ENCODE assay signal across 23 mouse cellular contexts in genomic region chr5:131865200-131865599, GRCm38 (mm10).
DNase-seq lines count a peak whose midpoint lies in the region; ATAC-seq and TF ChIP-seq lines count a peak whose summit lies in the region.
"Had no signal": no experiment of that assay in that cellular context is flagged by ENCODE, and none has a peak within 500 bp of the region (broad histone marks: within the 10 kb centered on the region; RNA-seq: fewer than 3 reads in every experiment).

No protein-coding gene starts in this region.

- no peak for TF ChIP-seq CTCF in midbrain, postnatal 0 days (IDR thresholded peaks at IDR 0.05)

- WGBS in hindbrain, embryonic 14.5 days = 54% methylated on average over 5 of the region's 5 CpGs
- 48% methylated on average over 5 of the region's 5 CpGs for WGBS in hindbrain, embryonic 16.5 days
- 42% methylated on average over 5 of the region's 5 CpGs for WGBS in midbrain, postnatal 0 days
- WGBS in midbrain, embryonic 11.5 days = 79% methylated on average over 5 of the region's 5 CpGs
- WGBS in forebrain, embryonic 11.5 days = 41% methylated on average over 5 of the region's 5 CpGs
- WGBS in forebrain, embryonic 16.5 days = 8% methylated on average over 5 of the region's 5 CpGs

- peak overlapping the region; percentile 15; the same call in 1 of the 2 replicates for H3K27ac ChIP-seq in hindbrain, embryonic 14.5 days
- H3K27ac ChIP-seq in hindbrain, embryonic 16.5 days (ENCODE audit: low read depth, low read length) = no peak overlapping the region
- H3K27ac ChIP-seq in midbrain, postnatal 0 days (ENCODE audit: low read depth, low read length) = no peak overlapping the region
- no peak overlapping the region for H3K27ac ChIP-seq in midbrain, embryonic 11.5 days (ENCODE audit: low read depth, low read length)
- H3K27ac ChIP-seq in forebrain, embryonic 11.5 days (ENCODE audit: low read depth, low read length) = no peak overlapping the region
- no peak overlapping the region for H3K27ac ChIP-seq in forebrain, embryonic 16.5 days (ENCODE audit: low read length)
- H3K27ac ChIP-seq: embryonic facial prominence, embryonic 12.5 days; heart, embryonic 15.5 days; kidney, postnatal 0 days; liver, embryonic 15.5 days; lung, embryonic 15.5 days had no signal

- H3K4me3 ChIP-seq in hindbrain, embryonic 14.5 days (replicated peaks; ENCODE audit: low read length) = no peak overlapping the region
- H3K4me3 ChIP-seq in hindbrain, embryonic 16.5 days (ENCODE audit: low read length) = no peak overlapping the region
- no peak overlapping the region for H3K4me3 ChIP-seq in midbrain, postnatal 0 days (ENCODE audit: low read depth, low read length)
- no peak overlapping the region for H3K4me3 ChIP-seq in midbrain, embryonic 11.5 days (ENCODE audit: low read depth, low read length)
- H3K4me3 ChIP-seq in forebrain, embryonic 11.5 days (ENCODE audit: low read depth, low read length) = no peak overlapping the region
- no peak overlapping the region for H3K4me3 ChIP-seq in forebrain, embryonic 16.5 days (replicated peaks; ENCODE audit: low read length)
- H3K4me3 ChIP-seq: embryonic facial prominence, embryonic 12.5 days; heart, embryonic 15.5 days; limb, embryonic 10.5 days; liver, embryonic 15.5 days; lung, embryonic 15.5 days; megakaryocyte, embryonic 14.5 days had no signal

- H3K4me1 ChIP-seq in hindbrain, embryonic 14.5 days (replicated peaks; ENCODE audit: control insufficient read depth, insufficient read depth, low read length) = peaks cover 23% of the 10 kb centered on the region
- H3K4me1 ChIP-seq in hindbrain, embryonic 16.5 days (ENCODE audit: control insufficient read depth, insufficient read depth, low read depth, low read length) = peaks cover 2% of the 10 kb centered on the region
- H3K4me1 ChIP-seq in midbrain, postnatal 0 days (ENCODE audit: insufficient read depth, low read length) = peaks cover 2% of the 10 kb centered on the region; the same call in 1 of the 2 replicates
- H3K4me1 ChIP-seq in midbrain, embryonic 11.5 days (ENCODE audit: control insufficient read depth, insufficient read depth, low read length) = no peaks in the 10 kb centered on the region
- H3K4me1 ChIP-seq in forebrain, embryonic 11.5 days (replicated peaks; ENCODE audit: control insufficient read depth, insufficient read depth, low read length) = peaks cover 10% of the 10 kb centered on the region; the same call in 1 of the 2 replicates
- H3K4me1 ChIP-seq in forebrain, embryonic 16.5 days (replicated peaks; ENCODE audit: control insufficient read depth, insufficient read depth, low read length) = peaks cover 25% of the 10 kb centered on the region
- H3K4me1 ChIP-seq: embryonic facial prominence, embryonic 12.5 days; heart, embryonic 15.5 days; liver, embryonic 15.5 days; lung, embryonic 15.5 days had no signal

- no peak overlapping the region for H3K4me2 ChIP-seq in hindbrain, embryonic 14.5 days (replicated peaks)
- H3K4me2 ChIP-seq in hindbrain, embryonic 16.5 days (ENCODE audit: low read length) = no peak overlapping the region
- H3K4me2 ChIP-seq in midbrain, postnatal 0 days (ENCODE audit: low read depth, low read length, poor library complexity, severe bottlenecking) = no peak overlapping the region
- no peak overlapping the region for H3K4me2 ChIP-seq in midbrain, embryonic 11.5 days
- no peak overlapping the region for H3K4me2 ChIP-seq in forebrain, embryonic 11.5 days (ENCODE audit: low read depth, low read length, severe bottlenecking)
- H3K4me2 ChIP-seq in forebrain, embryonic 16.5 days (ENCODE audit: low read length) = no peak overlapping the region
- H3K4me2 ChIP-seq: embryonic facial prominence, embryonic 12.5 days; heart, embryonic 15.5 days; liver, embryonic 15.5 days; lung, embryonic 15.5 days had no signal

- DNase-seq in hindbrain, embryonic 14.5 days (ENCODE audit: low spot score) = no peak
- peak; percentile 53 for DNase-seq in midbrain, postnatal 0 days (ENCODE audit: low spot score)
- no peak for DNase-seq in midbrain, embryonic 11.5 days (ENCODE audit: low spot score, missing footprints)
- no peak for DNase-seq in forebrain, embryonic 11.5 days (ENCODE audit: low spot score)
- DNase-seq in kidney, postnatal 25 days = no peak
- DNase-seq: adrenal gland, adult 2 months; cerebellum, adult 11-12 months; cerebellum, postnatal 25 days; heart, postnatal 36 days; kidney, adult 2 months; liver; lung, postnatal 36 days; right cerebral cortex, postnatal 14 days; spleen, adult 18-20 months had no signal

- no peak for ATAC-seq in hindbrain, embryonic 14.5 days (ENCODE audit: low FRiP score)
- no peak for ATAC-seq in hindbrain, embryonic 16.5 days
- ATAC-seq in midbrain, postnatal 0 days (ENCODE audit: low FRiP score) = no peak
- ATAC-seq in midbrain, embryonic 11.5 days (ENCODE audit: low FRiP score) = no peak
- peak; percentile 55; the same call in 1 of the 2 replicates for ATAC-seq in forebrain, embryonic 11.5 days (replicated peaks; ENCODE audit: low FRiP score)
- peak; percentile 24; the same call in 1 of the 2 replicates for ATAC-seq in forebrain, embryonic 16.5 days

- no peak overlapping the region for H3K9ac ChIP-seq in hindbrain, embryonic 14.5 days
- H3K9ac ChIP-seq in hindbrain, embryonic 16.5 days (ENCODE audit: low read depth, low read length) = no peak overlapping the region
- no peak overlapping the region for H3K9ac ChIP-seq in midbrain, postnatal 0 days (replicated peaks; ENCODE audit: low read length, poor library complexity, severe bottlenecking)
- no peak overlapping the region for H3K9ac ChIP-seq in midbrain, embryonic 11.5 days (ENCODE audit: low read length)
- H3K9ac ChIP-seq in forebrain, embryonic 11.5 days (ENCODE audit: low read length) = no peak overlapping the region
- no peak overlapping the region for H3K9ac ChIP-seq in forebrain, embryonic 16.5 days (replicated peaks; ENCODE audit: low read depth, low read length)
- H3K9ac ChIP-seq: embryonic facial prominence, embryonic 12.5 days; heart, embryonic 15.5 days; liver, embryonic 15.5 days; lung, embryonic 15.5 days had no signal

- H3K36me3 ChIP-seq in hindbrain, embryonic 14.5 days (replicated peaks; ENCODE audit: control insufficient read depth, insufficient read depth) = no peaks in the 10 kb centered on the region
- H3K36me3 ChIP-seq in hindbrain, embryonic 16.5 days (ENCODE audit: control insufficient read depth, insufficient read depth, low read length) = no peaks in the 10 kb centered on the region
- no peaks in the 10 kb centered on the region for H3K36me3 ChIP-seq in midbrain, postnatal 0 days (ENCODE audit: insufficient read depth, low read length)
- H3K36me3 ChIP-seq in midbrain, embryonic 11.5 days (ENCODE audit: control insufficient read depth, insufficient read depth, low read length) = no peaks in the 10 kb centered on the region
- no peaks in the 10 kb centered on the region for H3K36me3 ChIP-seq in forebrain, embryonic 11.5 days (ENCODE audit: control insufficient read depth, insufficient read depth, low read length)
- H3K36me3 ChIP-seq in forebrain, embryonic 16.5 days (ENCODE audit: control insufficient read depth, insufficient read depth) = no peaks in the 10 kb centered on the region
- H3K36me3 ChIP-seq: embryonic facial prominence, embryonic 12.5 days; heart, embryonic 15.5 days; limb, embryonic 10.5 days; liver, embryonic 15.5 days; lung, embryonic 15.5 days had no signal

- H3K9me3 ChIP-seq in hindbrain, embryonic 14.5 days (ENCODE audit: control insufficient read depth, low read length) = no peaks in the 10 kb centered on the region
- no peaks in the 10 kb centered on the region for H3K9me3 ChIP-seq in hindbrain, embryonic 16.5 days (ENCODE audit: control insufficient read depth, low read length)
- no peaks in the 10 kb centered on the region for H3K9me3 ChIP-seq in midbrain, postnatal 0 days (ENCODE audit: low read length)
- no peaks in the 10 kb centered on the region for H3K9me3 ChIP-seq in midbrain, embryonic 11.5 days (ENCODE audit: control insufficient read depth, low read length)
- no peaks in the 10 kb centered on the region for H3K9me3 ChIP-seq in forebrain, embryonic 11.5 days (ENCODE audit: control insufficient read depth, low read length)
- H3K9me3 ChIP-seq in forebrain, embryonic 16.5 days (ENCODE audit: control insufficient read depth, low read length) = no peaks in the 10 kb centered on the region
- H3K9me3 ChIP-seq: embryonic facial prominence, embryonic 12.5 days; heart, embryonic 15.5 days; limb, embryonic 10.5 days; liver, embryonic 15.5 days; lung, embryonic 15.5 days; megakaryocyte, embryonic 14.5 days had no signal

- no peaks in the 10 kb centered on the region for H3K27me3 ChIP-seq in hindbrain, embryonic 14.5 days (ENCODE audit: control insufficient read depth, insufficient read depth, low read length)
- H3K27me3 ChIP-seq in hindbrain, embryonic 16.5 days (replicated peaks; ENCODE audit: control insufficient read depth, insufficient read depth, low read length) = no peaks in the 10 kb centered on the region
- no peaks in the 10 kb centered on the region for H3K27me3 ChIP-seq in midbrain, postnatal 0 days (ENCODE audit: insufficient read depth, low read length)
- H3K27me3 ChIP-seq in midbrain, embryonic 11.5 days (ENCODE audit: control insufficient read depth, insufficient read depth, low read length) = no peaks in the 10 kb centered on the region
- H3K27me3 ChIP-seq in forebrain, embryonic 11.5 days (ENCODE audit: control insufficient read depth, insufficient read depth, low read length) = no peaks in the 10 kb centered on the region
- peaks cover 6% of the 10 kb centered on the region for H3K27me3 ChIP-seq in forebrain, embryonic 16.5 days (replicated peaks; ENCODE audit: control insufficient read depth, insufficient read depth, low read length)
- H3K27me3 ChIP-seq: embryonic facial prominence, embryonic 12.5 days; heart, embryonic 15.5 days; liver, embryonic 15.5 days; lung, embryonic 15.5 days had no signal

Comparison
In these comparisons a context has a peak if more than half of its experiments do, and no peak if none do; other contexts are left out.
1. ATAC-seq: peak in forebrain, embryonic 11.5 days (single experiment) and forebrain, embryonic 16.5 days (single experiment); none in hindbrain, embryonic 14.5 days (single experiment), hindbrain, embryonic 16.5 days (single experiment), midbrain, postnatal 0 days (single experiment) and midbrain, embryonic 11.5 days (single experiment).